Mouse (Mus musculus) C2C12 (cell line): ENCODE measurements around the gene Dbh.

ENCODE experiments used
- CEBPB ChIP-seq: IDR thresholded peaks from one replicate; pipeline ENCODE4 v1.6.1; 2011; ENCODE audit warnings: low read depth, mild to moderate bottlenecking, control low read depth, moderate library complexity
- CTCF ChIP-seq: IDR thresholded peaks from one replicate; pipeline ENCODE4 v1.5.1; 2011; ENCODE audit not compliant: control insufficient read depth, insufficient read depth, insufficient read length
- MAX ChIP-seq: IDR thresholded peaks from one replicate; pipeline ENCODE4 v1.6.1; 2011; ENCODE audit warnings: mild to moderate bottlenecking, control low read depth
- MYOD1 ChIP-seq: IDR thresholded peaks from one replicate; pipeline ENCODE4 v1.6.1; 2011; ENCODE audit warnings: low read depth; ENCODE audit not compliant: control insufficient read depth, insufficient read length
- USF1 ChIP-seq: IDR thresholded peaks from one replicate; pipeline ENCODE4 v1.6.1; 2011; ENCODE audit warnings: low read depth, mild to moderate bottlenecking, control low read depth, moderate library complexity

DNA sequence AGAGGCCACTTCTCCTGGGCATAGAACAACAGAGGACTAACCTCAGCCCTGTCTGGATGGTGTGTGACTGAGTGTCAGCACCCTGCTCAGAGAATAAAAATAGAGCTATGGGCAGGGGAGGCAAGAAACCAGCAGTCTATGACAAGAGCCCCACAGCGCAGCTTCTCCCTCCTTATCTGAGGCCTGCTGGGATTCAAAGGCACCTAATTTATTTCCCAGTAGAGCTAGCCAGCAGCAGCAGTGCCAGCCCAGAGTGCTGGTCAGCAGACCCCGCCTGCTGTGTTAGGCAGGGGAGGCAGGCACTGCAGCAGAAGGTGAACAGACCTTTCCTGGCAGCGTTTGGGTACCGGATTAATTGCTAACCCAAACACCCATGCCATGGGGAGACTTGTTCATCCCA, 16.9 kb downstream of the Dbh start:
- TF ChIP-seq CTCF (no peak), MAX (no peak), USF1 (no peak), MYOD1 (no peak), CEBPB (no peak)
